Mouse (Mus musculus): ENCODE data around the gene Cel. TPM values are rescaled to one million over a fixed set of nuclear protein-coding genes. Genes with fewer than 3 reads are reported as not detected.

Gene Cel
- total and polyA plus RNA-seq, 2 experiments from 2014 or later: not detected

DNA sequence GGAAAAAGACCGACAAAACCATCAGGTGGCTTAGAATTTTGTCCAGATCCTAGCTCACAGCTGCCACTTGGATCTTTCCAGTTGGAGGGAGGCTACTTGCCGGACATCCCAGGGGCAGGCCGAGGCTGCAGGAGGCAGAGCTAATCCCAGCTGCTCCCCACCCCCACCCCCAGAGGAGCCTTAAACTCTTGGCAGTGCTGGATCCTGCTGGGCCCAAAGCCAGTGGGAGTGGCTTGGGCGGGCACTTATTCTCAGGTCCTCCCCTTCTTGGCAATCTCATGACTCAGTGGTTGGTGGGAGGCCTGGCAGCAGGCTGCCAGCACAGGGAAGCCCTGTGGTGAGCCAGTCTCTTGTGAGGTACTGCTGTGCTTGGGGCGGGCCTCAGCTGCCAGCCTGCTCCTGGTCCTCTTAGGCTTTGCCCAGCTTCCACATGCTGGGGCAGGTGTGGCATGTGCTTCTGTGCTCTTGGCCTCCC is 39.5 kb downstream of the Cel start:
- H3K27me3 ChIP-seq (ENCODE audit: control insufficient read depth, insufficient read depth, low read length): no peaks in the 10 kb centered on the region
- peaks cover 13% of the 10 kb centered on the region for H3K4me1 ChIP-seq (ENCODE audit: control insufficient read depth, insufficient read depth)
- no peaks in the 10 kb centered on the region for H3K36me3 ChIP-seq (replicated peaks; ENCODE audit: control insufficient read depth, insufficient read depth, low read length)
- no peaks in the 10 kb centered on the region for H3K9me3 ChIP-seq (replicated peaks; ENCODE audit: control insufficient read depth, low read length)
- no peak overlapping the region for H3K4me3 ChIP-seq (ENCODE audit: low read depth, low read length)
- H3K27ac ChIP-seq (ENCODE audit: low read depth): peak overlapping the region; percentile 54
- TF ChIP-seq EP300 (IDR thresholded peaks at IDR 0.05; ENCODE audit: low read depth) (no peak; the same call in 1 of the 2 replicates), CTCF (IDR thresholded peaks at IDR 0.05; ENCODE audit: low read depth) (no peak)
- peak; percentile 89 for ATAC-seq (ENCODE audit: insufficient read depth, low read depth)
- DNase-seq (ENCODE audit: low spot score): peak; percentile 92
- 5% methylated on average over 5 of the region's 5 CpGs for WGBS
- H3K4me2 ChIP-seq (ENCODE audit: low read depth, low read length): no peak overlapping the region
- H3K9ac ChIP-seq (replicated peaks; ENCODE audit: low read depth, low read length): no peak overlapping the region

DNA sequence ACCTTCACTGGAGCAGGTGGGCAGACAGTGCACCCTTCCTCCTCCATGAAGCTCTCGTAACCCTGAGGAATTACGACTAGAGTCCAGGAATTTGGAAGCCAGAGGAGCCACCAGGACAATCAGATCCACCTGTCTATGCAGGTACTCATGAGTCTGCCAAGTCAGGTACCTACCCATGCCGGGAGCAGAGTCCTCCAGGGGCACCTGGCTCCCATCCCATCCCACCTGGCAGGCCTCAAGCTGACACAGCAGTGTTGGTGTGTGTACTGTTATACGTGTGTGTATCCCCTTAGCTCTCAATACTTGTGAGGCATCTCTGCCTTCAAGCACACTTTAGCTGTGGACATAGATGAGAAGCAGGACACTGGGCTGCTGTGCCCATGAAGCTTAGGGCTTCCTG is 41.0 kb downstream of the Cel start:
- Histone ChIP-seq H3K36me3 (replicated peaks; ENCODE audit: control insufficient read depth, insufficient read depth, low read length) (no peaks in the 10 kb centered on the region), H3K9ac (replicated peaks; ENCODE audit: low read depth, low read length) (no peak overlapping the region), H3K4me1 (ENCODE audit: control insufficient read depth, insufficient read depth) (peaks cover 19% of the 10 kb centered on the region), H3K4me3 (ENCODE audit: low read depth, low read length) (no peak overlapping the region), H3K27me3 (ENCODE audit: control insufficient read depth, insufficient read depth, low read length) (no peaks in the 10 kb centered on the region), H3K27ac (ENCODE audit: low read depth) (no peak overlapping the region), H3K4me2 (ENCODE audit: low read depth, low read length) (no peak overlapping the region), H3K9me3 (replicated peaks; ENCODE audit: control insufficient read depth, low read length) (no peaks in the 10 kb centered on the region)
- DNase-seq (ENCODE audit: low spot score): no peak
- 86% methylated on average over 4 of the region's 4 CpGs for WGBS
- ATAC-seq (ENCODE audit: insufficient read depth, low read depth): no peak
- TF ChIP-seq CTCF (IDR thresholded peaks at IDR 0.05; ENCODE audit: low read depth): no peak
- no peak for TF ChIP-seq EP300 (IDR thresholded peaks at IDR 0.05; ENCODE audit: low read depth)

DNA sequence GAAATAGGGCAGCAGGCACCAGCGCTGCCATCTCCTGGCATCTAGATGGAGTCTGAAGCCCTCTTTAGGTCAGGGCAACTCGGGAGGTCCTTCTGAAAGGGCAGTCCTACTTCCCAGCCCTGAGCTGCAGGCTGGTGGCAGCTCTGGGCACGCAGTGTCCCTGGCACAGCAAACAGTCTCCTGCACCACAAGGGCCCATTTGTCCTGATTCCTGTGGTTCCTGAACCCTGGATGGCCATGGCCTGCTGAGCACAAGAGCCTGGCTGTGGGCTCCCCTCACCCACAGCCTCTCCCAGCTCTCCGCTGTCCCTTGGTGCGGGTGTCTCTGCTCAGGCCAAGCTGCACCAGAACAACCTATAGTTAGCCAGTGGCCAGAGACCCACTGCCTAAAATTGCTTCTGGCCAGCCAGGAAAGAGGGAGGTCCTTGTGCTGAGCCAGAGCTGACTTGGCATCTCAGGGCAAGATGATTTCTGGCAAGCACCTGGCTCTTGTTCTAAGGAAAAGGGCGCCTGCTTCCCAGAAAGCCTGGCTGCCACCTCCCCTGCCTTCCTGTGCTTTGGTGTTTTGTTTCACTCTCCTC is 41.5 kb downstream of the Cel start:
- no peak for TF ChIP-seq CTCF (IDR thresholded peaks at IDR 0.05; ENCODE audit: low read depth)
- TF ChIP-seq EP300 (IDR thresholded peaks at IDR 0.05; ENCODE audit: low read depth): no peak
- Histone ChIP-seq H3K9me3 (replicated peaks; ENCODE audit: control insufficient read depth, low read length) (no peaks in the 10 kb centered on the region), H3K4me2 (ENCODE audit: low read depth, low read length) (no peak overlapping the region), H3K4me3 (ENCODE audit: low read depth, low read length) (no peak overlapping the region), H3K36me3 (replicated peaks; ENCODE audit: control insufficient read depth, insufficient read depth, low read length) (no peaks in the 10 kb centered on the region), H3K27me3 (ENCODE audit: control insufficient read depth, insufficient read depth, low read length) (no peaks in the 10 kb centered on the region), H3K27ac (ENCODE audit: low read depth) (no peak overlapping the region), H3K4me1 (ENCODE audit: control insufficient read depth, insufficient read depth) (peaks cover 20% of the 10 kb centered on the region), H3K9ac (replicated peaks; ENCODE audit: low read depth, low read length) (no peak overlapping the region)
- WGBS: 81% methylated on average over 6 of the region's 6 CpGs
- no peak for ATAC-seq (ENCODE audit: insufficient read depth, low read depth)
- no peak for DNase-seq (ENCODE audit: low spot score)

DNA sequence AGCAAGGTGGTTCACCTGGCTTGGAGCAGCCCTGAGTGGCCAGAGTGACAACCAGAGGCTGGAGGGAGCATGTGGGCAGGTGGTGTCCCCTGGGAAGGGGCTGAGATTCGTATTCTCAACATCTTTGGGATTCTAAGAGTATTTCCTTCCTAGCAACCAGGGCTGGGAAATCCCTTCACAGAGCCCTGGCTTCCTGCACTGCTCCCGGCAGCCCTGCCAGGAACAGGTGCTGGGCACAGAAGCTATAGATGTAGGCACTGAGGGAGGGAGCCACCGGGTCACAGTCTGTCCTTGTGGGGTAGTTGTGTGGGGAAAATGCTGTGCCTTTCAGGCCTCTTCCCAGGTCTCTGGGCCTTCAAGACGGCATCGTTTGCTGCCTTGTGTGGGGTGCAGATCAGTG is 42.6 kb downstream of the Cel start:
- H3K36me3 ChIP-seq (replicated peaks; ENCODE audit: control insufficient read depth, insufficient read depth, low read length): no peaks in the 10 kb centered on the region
- no peaks in the 10 kb centered on the region for H3K9me3 ChIP-seq (replicated peaks; ENCODE audit: control insufficient read depth, low read length)
- TF ChIP-seq EP300 (IDR thresholded peaks at IDR 0.05; ENCODE audit: low read depth) (no peak), CTCF (IDR thresholded peaks at IDR 0.05; ENCODE audit: low read depth) (no peak)
- DNase-seq (ENCODE audit: low spot score) (no peak), ATAC-seq (ENCODE audit: insufficient read depth, low read depth) (no peak)
- H3K27me3 ChIP-seq (ENCODE audit: control insufficient read depth, insufficient read depth, low read length): no peaks in the 10 kb centered on the region
- no peak overlapping the region for H3K4me3 ChIP-seq (ENCODE audit: low read depth, low read length)
- H3K4me2 ChIP-seq (ENCODE audit: low read depth, low read length): no peak overlapping the region
- H3K4me1 ChIP-seq (ENCODE audit: control insufficient read depth, insufficient read depth): peaks cover 14% of the 10 kb centered on the region
- H3K27ac ChIP-seq (ENCODE audit: low read depth): no peak overlapping the region
- no peak overlapping the region for H3K9ac ChIP-seq (replicated peaks; ENCODE audit: low read depth, low read length)
- WGBS: 75% methylated on average over 5 of the region's 5 CpGs

DNA sequence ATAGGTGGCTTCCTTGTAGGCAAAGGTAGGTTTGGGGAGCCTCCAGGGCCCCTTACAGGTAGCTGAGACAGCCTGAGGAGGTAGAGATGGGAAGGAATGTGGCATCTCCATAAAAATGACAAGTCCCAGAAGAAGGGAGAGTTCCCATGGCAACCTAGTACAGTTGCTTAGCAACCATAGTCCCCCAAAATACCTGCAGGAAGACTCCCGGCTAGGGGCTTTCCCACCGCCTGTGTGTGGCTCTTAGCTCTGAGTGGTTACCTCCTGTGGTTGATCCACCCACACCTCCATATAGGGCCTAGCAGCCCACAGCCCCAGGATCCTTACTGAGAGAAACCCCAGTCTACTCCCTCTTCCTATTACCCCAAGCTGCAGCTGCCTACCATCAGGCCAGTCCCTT is 45.0 kb downstream of the Cel start:
- no peaks in the 10 kb centered on the region for H3K27me3 ChIP-seq (ENCODE audit: control insufficient read depth, insufficient read depth, low read length)
- no peaks in the 10 kb centered on the region for H3K36me3 ChIP-seq (replicated peaks; ENCODE audit: control insufficient read depth, insufficient read depth, low read length)
- no peak for TF ChIP-seq CTCF (IDR thresholded peaks at IDR 0.05; ENCODE audit: low read depth)
- TF ChIP-seq EP300 (IDR thresholded peaks at IDR 0.05; ENCODE audit: low read depth): no peak
- peaks cover 19% of the 10 kb centered on the region for H3K4me1 ChIP-seq (ENCODE audit: control insufficient read depth, insufficient read depth)
- no peak overlapping the region for H3K4me3 ChIP-seq (ENCODE audit: low read depth, low read length)
- no peak for ATAC-seq (ENCODE audit: insufficient read depth, low read depth)
- no peak for DNase-seq (ENCODE audit: low spot score)
- WGBS: 62% methylated on average over 2 of the region's 2 CpGs
- no peak overlapping the region for H3K27ac ChIP-seq (ENCODE audit: low read depth)
- H3K4me2 ChIP-seq (ENCODE audit: low read depth, low read length): no peak overlapping the region
- no peak overlapping the region for H3K9ac ChIP-seq (replicated peaks; ENCODE audit: low read depth, low read length)
- no peaks in the 10 kb centered on the region for H3K9me3 ChIP-seq (replicated peaks; ENCODE audit: control insufficient read depth, low read length)
